Mouse (Mus musculus): ENCODE results near the gene Rbm25.

GRCm38 (mm10) chr12:83689087-83689432, 58.0 kb downstream of the Rbm25 start:
- no peak for TF ChIP-seq CTCF (IDR thresholded peaks at IDR 0.05; ENCODE audit: extremely low read depth, insufficient read depth, low read length)
- no peak for TF ChIP-seq POLR2A (IDR thresholded peaks at IDR 0.05; ENCODE audit: extremely low read depth, insufficient read depth, low read length)
